Mouse (Mus musculus) limb, embryonic 10.5 days (tissue): ENCODE data around the gene Dennd4b. TPM values are rescaled to one million over a fixed set of nuclear protein-coding genes. Genes with fewer than 3 reads are reported as not detected.

Experiments
- DNase-seq: peaks from one replicate; pipeline ENCODE4 v3.0.0-alpha.2; 2017; ENCODE audit warnings: low spot score
- H3K27ac ChIP-seq: fragments of 300-500 bp; sonication (generic); 2 replicates; pipeline ENCODE4 v1.5.1; 2016; ENCODE audit warnings: mild to moderate bottlenecking
- H3K27me3 ChIP-seq: fragments of 300-500 bp; sonication (generic); 2 replicates; pipeline ENCODE4 v1.6.1; 2016; ENCODE audit warnings: low read depth, mild to moderate bottlenecking; ENCODE audit not compliant: poor library complexity, severe bottlenecking
- H3K36me3 ChIP-seq: fragments of 300-500 bp; sonication (generic); 2 replicates; pipeline ENCODE4 v1.6.1; 2016; ENCODE audit warnings: mild to moderate bottlenecking, moderate library complexity
- H3K4me1 ChIP-seq: fragments of 300-500 bp; sonication (generic); 2 replicates; pipeline ENCODE4 v1.6.1; 2016
- H3K4me3 ChIP-seq: fragments of 300-500 bp; sonication (generic); 2 replicates; pipeline ENCODE4 v1.5.1; 2016; ENCODE audit warnings: mild to moderate bottlenecking, moderate library complexity
- H3K9me3 ChIP-seq: fragments of 300-500 bp; sonication (generic); replicated peaks from 2 replicates; pipeline ENCODE4 v1.6.1; 2016; ENCODE audit warnings: mild to moderate bottlenecking
- WGBS: fragments of 180-500 bp; shearing (Covaris S2); methylation state at CpG from one replicate; pipeline ENCODE4 v1.1.7; 2016; 5-methylcytosine and 5-hydroxymethylcytosine counted together
- polyA plus RNA-seq: library from polyadenylated mRNA; unstranded; fragments of >200 nt; fragmentation: Nextera tagmentation; extraction: Ambion mirVana; gene quantifications from 2 replicates; pipeline ENCODE4 v1.2.1, GENCODE M21; 2016

Dennd4b gene
- polyA plus RNA-seq, result 3.4 and 5.1 TPM in 2 replicates

DNA sequence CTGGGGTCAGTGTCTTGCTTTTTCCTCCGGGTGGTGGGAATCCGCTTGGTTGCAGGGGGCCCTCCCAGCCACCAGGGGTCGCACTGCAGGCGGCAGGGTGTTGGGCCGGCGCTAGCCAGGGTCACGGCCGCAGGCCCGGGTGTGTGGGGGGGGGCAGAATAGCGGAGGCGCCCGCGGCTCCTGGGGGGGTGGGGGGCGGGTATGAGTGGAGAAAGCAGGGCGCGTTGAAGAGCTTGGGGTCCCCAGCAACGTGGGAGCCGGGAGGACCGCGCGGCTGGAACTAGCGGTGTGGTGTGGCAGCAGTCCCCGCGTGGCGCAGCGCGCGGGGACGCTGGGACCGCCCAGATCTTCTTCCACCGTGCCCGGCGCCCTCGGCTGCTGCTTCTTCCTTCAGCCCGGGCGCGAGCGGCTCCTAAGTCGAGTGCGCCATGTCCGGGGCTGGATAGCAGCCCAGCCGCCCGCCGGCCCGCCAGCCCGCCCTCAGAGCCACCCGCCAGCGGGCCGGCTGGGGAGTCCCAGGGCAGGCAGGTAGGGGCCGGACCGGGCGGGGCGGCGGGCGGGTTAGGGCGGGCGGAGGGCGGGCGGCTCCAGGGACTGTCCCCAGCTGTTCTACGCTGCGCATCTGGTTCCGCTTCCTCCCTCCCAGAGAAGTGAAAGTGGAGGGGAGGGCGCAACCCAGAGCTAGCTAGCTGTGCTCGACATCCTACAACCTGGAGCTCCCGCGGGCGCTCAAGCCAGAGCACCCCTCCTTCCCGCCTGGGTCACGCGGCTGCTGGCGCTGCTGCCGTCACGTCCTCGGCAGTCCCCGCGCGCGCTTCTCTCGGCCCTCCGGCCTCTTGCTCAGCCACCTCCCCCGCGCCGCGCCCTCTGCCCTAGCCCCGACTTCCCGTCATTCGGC lies at the start of gene Dennd4b:
TSS of gene Dennd4b (plus strand) at position 152 of the 898 bp plus-strand sequence.
- peak within 1 kb of the TSS; percentile 97 for H3K27ac ChIP-seq
- WGBS, result under 1% methylated on average over 87 of the region's 87 CpGs
- peaks cover 66% of the 10 kb centered on the region for H3K36me3 ChIP-seq

DNA sequence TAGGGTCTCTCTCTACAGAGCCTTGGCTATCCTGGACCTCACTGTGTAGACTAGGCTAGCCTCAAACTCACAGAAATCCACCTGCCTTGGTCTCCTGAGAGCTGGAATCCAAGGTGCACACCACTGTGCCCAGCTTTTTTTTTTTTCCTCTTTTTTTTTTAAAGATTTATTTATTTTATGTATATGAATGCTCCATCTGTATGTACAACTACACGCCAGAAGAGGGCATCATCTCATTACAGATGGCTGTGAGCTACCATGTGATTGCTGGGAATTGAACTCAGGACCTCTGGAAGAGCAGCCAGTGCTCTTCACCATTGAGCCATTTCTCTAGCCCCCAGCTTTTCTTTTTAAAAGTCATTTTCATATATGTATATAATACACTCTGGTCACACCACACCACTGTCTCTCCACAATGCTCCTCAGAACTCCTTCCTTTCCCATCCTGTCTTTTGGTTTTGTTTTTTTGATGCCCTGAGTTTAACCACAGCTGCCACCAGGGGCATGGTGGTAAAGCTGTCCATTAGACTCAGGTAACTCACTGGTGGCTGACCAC lies 49.1 kb upstream of the Dennd4b start:
- Histone ChIP-seq H3K4me1 (peaks cover 32% of the 10 kb centered on the region), H3K27ac (no peak overlapping the region), H3K4me3 (no peak overlapping the region), H3K27me3 (no peaks in the 10 kb centered on the region), H3K9me3 (no peaks in the 10 kb centered on the region), H3K36me3 (peaks cover 19% of the 10 kb centered on the region)
- WGBS, result 33% methylated on average over 1 of the region's 1 CpGs
- no peak for DNase-seq

More for the DNA sequence above, at the start of gene Dennd4b:
- Histone ChIP-seq H3K9me3 (no peaks in the 10 kb centered on the region), H3K4me1 (peaks cover 18% of the 10 kb centered on the region), H3K4me3 (peak within 1 kb of the TSS; percentile 83), H3K27me3 (no peaks in the 10 kb centered on the region)
- DNase-seq, result peak; percentile 95

DNA sequence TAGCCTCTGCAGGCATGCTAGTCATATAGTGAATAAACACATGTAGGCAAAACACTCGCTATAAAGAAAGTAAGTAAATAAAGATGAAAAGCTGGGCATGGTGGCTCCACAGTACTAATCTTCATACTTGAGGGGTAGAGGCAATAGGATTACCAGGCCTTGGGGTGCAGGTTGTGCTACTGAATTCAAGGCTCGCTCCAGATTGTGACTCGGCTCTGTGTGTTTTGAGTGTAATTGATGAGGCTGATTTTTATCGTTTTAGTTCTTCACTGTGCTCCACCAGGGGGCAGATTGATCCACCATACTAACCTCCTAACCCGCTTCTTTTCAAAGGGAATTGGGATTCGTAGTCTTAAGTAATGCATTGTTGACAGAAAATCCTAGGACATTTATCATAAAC lies 44.9 kb upstream of the Dennd4b start:
- Histone ChIP-seq H3K4me3 (peak overlapping the region; percentile 60), H3K9me3 (no peaks in the 10 kb centered on the region), H3K27ac (peak overlapping the region; percentile 84), H3K27me3 (no peaks in the 10 kb centered on the region), H3K4me1 (peaks cover 23% of the 10 kb centered on the region), H3K36me3 (peaks cover 24% of the 10 kb centered on the region)
- peak; percentile 62 for DNase-seq
- 15% methylated on average over 6 of the region's 6 CpGs for WGBS

DNA sequence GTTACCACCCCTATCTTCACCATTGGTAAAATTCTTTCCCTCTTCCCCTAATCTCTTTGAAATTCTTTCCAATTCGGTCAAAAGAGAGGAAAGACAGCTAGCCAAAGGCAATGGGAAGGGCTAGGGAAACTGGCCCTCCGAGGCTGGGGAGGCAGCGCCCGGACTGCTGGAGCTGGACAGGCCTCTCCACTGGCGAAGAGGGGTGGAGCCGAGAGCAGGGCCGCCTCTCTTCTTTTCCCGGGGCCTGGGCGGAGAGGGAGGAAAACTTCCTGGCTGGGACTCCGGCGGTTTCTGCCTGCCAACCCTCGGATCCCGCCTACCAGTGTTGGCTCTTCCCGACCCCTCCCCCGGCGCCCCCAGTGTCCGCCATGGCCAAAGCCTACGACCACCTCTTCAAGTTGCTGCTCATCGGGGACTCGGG lies 44.4 kb upstream of the Dennd4b start:
- Histone ChIP-seq H3K36me3 (peaks cover 29% of the 10 kb centered on the region), H3K4me3 (peak overlapping the region; percentile 60), H3K4me1 (peaks cover 23% of the 10 kb centered on the region), H3K27me3 (no peaks in the 10 kb centered on the region), H3K9me3 (no peaks in the 10 kb centered on the region), H3K27ac (peak overlapping the region; percentile 84)
- under 1% methylated on average over 20 of the region's 20 CpGs for WGBS
- DNase-seq, result peak; percentile 80

DNA sequence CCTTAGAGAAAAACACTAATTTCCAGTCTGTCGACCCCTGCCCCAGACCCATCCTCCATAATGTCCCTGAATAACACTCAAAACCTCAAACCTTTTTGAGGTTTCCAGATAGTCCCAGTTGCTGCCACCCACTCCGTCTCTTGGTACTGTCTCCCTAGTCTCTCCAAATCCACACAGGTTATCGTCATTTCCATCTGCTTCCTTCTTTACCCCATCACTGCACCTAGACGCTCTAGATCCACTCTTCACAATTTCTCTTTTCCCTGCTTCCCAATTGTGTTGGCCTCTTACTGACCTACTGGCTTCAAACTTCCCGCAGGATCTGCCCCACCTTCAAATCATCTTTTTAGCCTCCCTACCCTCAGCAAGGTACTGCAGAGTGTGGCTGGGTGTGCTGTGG lies 43.9 kb upstream of the Dennd4b start:
- 29% methylated on average over 5 of the region's 5 CpGs for WGBS
- Histone ChIP-seq H3K27me3 (no peaks in the 10 kb centered on the region), H3K9me3 (no peaks in the 10 kb centered on the region), H3K4me3 (peak overlapping the region; percentile 60), H3K27ac (peak overlapping the region; percentile 84), H3K4me1 (peaks cover 23% of the 10 kb centered on the region), H3K36me3 (peaks cover 35% of the 10 kb centered on the region)
- DNase-seq, result no peak

DNA sequence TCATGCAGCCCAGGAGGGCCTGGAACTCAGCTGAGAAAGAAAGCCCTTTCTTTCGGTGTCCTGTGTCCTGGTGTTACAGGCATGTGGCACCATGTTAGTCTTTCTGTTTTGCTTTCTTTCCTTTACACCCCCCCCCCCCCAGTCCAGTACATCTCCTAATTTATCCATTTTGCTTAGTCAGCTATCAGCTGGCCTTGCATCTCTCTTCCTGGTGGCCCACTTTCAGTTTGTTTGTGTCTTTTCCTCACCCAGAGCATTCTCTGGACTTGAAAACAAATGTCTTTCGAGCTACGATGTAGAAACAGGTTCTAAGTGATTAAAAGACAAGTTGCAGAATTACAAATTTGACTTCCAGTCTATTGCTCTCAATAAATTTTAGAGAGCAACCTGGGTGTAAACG lies 42.5 kb upstream of the Dennd4b start:
- no peak for DNase-seq
- no peaks in the 10 kb centered on the region for H3K9me3 ChIP-seq
- peak overlapping the region; percentile 25; the same call in 1 of the 2 replicates for H3K27ac ChIP-seq
- no peaks in the 10 kb centered on the region for H3K27me3 ChIP-seq
- no peak overlapping the region for H3K4me3 ChIP-seq
- peaks cover 38% of the 10 kb centered on the region for H3K36me3 ChIP-seq
- H3K4me1 ChIP-seq, result peaks cover 23% of the 10 kb centered on the region
- WGBS, result 93% methylated on average over 4 of the region's 4 CpGs

DNA sequence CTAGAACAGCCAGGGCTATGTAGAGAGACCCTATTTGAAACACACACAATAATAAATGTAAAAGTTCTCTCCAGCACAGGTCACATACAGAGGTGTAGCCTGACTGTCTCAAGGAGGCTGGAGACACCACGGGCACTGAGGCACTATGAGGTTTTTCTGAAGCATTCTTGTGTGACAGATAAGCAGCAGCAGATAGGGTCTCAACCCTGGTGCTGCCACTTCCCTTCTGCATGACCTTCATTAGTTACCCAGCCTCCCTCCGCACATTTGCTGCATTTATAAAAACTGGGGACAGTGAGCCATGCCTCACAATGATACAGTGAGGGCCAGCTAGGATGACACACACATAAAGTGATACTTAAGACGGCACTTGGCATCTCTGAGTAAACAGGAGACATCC lies 42.0 kb upstream of the Dennd4b start:
- Histone ChIP-seq H3K36me3 (peaks cover 38% of the 10 kb centered on the region), H3K4me3 (no peak overlapping the region), H3K27me3 (no peaks in the 10 kb centered on the region), H3K4me1 (peaks cover 23% of the 10 kb centered on the region), H3K27ac (no peak overlapping the region), H3K9me3 (no peaks in the 10 kb centered on the region)
- no peak for DNase-seq
- 89% methylated on average over 3 of the region's 3 CpGs for WGBS

DNA sequence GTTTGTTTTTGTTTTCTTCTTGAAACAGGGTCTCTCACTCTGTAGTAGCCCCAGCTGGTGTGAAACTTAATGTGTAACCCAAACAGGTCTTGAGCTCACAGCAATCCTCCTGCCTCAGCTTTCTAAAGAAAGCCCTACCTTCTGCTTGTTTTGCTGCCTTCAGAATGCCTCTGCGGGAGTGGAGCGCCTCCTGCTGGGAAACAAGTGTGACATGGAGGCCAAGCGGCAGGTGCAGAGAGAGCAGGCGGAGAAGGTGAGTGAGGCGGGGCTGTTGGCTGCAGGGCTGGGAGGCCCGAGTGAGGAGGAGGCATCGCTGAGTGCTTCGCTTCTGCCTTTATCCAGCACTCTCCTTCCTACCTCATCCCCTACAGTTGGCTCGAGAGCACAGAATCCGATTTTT lies 40.7 kb upstream of the Dennd4b start:
- 80% methylated on average over 10 of the region's 10 CpGs for WGBS

DNA sequence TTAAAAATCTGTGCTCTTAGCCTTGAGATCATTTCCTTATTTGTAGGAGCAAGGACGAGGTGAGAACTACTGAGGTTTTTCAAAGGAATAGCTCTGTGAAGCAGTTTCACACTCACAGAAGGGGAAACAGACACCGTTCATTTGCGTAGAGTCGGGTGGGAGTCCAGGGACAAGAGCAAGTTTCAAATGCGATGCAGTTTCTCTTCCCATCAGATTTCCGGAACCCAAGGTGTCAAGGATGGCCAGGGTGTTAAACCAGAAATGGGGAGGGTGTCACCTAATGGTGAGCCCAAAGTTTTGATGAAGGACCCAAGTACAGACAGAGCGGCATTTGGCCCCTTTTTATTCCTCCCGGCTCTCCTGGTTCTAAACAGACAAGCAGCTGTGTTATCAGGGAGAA lies 33.9 kb upstream of the Dennd4b start:
- Histone ChIP-seq H3K9me3 (no peaks in the 10 kb centered on the region), H3K4me1 (peaks cover 14% of the 10 kb centered on the region), H3K27ac (peak overlapping the region; percentile 91), H3K27me3 (no peaks in the 10 kb centered on the region), H3K4me3 (peak overlapping the region; percentile 78), H3K36me3 (peaks cover 32% of the 10 kb centered on the region)
- 15% methylated on average over 8 of the region's 8 CpGs for WGBS
- no peak for DNase-seq

More for the DNA sequence above, 40.7 kb upstream of the Dennd4b start:
- DNase-seq, result no peak
- Histone ChIP-seq H3K9me3 (no peaks in the 10 kb centered on the region), H3K36me3 (peaks cover 38% of the 10 kb centered on the region), H3K4me3 (no peak overlapping the region), H3K4me1 (peaks cover 23% of the 10 kb centered on the region), H3K27me3 (no peaks in the 10 kb centered on the region), H3K27ac (no peak overlapping the region)

DNA sequence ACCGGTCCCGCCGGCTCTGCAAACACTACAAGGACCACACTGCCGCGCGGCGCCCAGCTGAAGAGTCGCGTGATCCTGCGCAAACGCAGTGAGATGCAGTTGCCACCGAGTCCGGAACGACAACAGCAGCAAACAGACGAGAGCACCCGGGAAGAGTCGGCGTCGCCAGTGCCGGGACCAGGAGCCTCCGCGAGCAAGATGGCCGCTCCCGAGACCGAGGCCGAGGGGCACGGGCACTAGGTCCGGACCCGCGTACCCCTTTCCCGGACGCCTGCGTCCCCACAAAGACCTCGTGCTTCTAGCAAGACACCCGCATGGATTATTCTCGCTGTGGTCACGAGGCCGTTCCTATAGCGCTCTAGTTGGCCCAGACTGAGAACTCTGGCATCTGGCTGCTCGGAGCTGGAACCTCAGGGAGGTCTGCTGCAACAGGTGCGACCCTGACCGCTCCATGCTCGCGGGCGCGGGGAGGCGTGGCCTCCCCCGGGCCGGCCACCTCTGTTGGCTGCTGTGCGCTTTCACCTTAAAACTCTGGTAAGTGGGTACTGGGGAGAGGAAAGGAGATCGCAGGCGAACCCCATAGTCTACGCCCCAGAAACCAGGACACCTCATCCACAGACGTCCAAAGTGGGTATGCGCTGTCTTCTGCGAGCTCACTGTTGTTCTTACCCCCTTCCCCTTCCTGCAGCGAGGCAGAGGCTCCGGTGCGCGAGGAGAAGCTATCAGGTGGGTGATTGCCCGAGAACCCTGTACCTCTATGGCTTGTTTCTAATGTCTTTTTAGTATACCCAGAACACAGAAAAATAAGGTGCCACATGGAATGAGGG lies 33.3 kb upstream of the Dennd4b start, which contains the start of gene Jtb:
TSS of gene Jtb (plus strand) at position 91 of the 827 bp plus-strand sequence.
- H3K4me3 ChIP-seq, result peak within 1 kb of the TSS; percentile 78
- H3K27ac ChIP-seq, result peak within 1 kb of the TSS; percentile 91
- no peaks in the 10 kb centered on the region for H3K9me3 ChIP-seq
- WGBS, result under 1% methylated on average over 61 of the region's 61 CpGs
- H3K36me3 ChIP-seq, result peaks cover 34% of the 10 kb centered on the region
- H3K4me1 ChIP-seq, result peaks cover 14% of the 10 kb centered on the region
- DNase-seq, result peak; percentile 92
- H3K27me3 ChIP-seq, result no peaks in the 10 kb centered on the region

DNA sequence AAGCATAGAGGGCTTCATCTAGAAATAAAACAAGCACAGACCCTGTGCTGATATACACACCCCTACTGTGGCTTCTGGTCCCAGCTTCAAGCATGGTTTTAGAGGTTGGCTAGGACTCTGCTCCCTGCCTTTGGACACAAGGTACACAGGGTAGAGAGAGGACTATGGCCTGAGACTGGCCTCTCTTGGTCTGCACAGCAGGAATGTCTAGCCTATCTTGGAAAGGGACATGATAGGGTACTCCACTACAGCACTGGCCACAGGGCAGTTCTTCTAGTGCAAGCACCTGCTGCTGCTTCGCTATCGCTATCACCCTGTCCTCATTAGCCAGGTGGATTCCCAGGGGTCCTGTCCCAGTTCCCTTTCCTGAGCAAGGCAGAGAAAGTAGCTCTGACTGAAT lies 23.7 kb upstream of the Dennd4b start:
- no peak overlapping the region for H3K4me3 ChIP-seq
- H3K27me3 ChIP-seq, result peaks cover 7% of the 10 kb centered on the region; the same call in 1 of the 2 replicates
- no peak overlapping the region for H3K27ac ChIP-seq
- 85% methylated on average over 2 of the region's 2 CpGs for WGBS
- H3K36me3 ChIP-seq, result peaks cover 9% of the 10 kb centered on the region
- no peak for DNase-seq
- H3K4me1 ChIP-seq, result peaks cover 22% of the 10 kb centered on the region
- H3K9me3 ChIP-seq, result no peaks in the 10 kb centered on the region

DNA sequence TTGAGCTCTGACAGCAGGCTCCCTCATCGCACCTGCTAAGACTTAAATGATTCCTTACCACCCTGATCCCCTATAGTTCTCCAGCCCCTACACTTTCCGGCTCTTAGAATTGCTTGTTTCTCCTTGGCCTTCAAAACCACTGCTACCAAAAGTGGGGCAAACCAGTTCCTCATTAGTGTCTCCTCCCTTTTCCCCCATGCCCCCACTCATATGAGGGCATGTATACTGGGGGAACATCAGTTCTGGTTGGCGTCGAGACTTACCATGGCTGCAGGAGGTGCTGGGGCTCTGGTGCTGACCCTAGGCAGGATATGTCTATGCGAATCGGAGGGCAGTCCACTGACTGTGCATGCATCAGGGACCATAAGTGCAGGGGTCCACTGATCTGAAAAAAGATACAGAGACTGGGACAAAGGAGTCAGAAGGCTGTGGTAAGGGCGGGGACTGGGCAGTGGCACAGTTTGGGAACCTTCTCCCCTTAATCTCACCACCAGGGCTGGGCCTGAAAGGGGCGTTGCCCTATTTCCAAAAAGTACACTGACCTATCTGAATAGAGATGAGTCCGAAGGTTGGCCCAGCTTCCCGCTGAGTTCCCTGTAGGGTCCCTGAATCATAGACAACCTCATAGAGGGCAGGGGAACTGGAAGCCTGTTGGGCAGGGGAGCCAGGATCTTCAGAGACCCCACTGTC lies 23.2 kb upstream of the Dennd4b start:
- Histone ChIP-seq H3K36me3 (peaks cover 3% of the 10 kb centered on the region; the same call in 1 of the 2 replicates), H3K27me3 (peaks cover 7% of the 10 kb centered on the region; the same call in 1 of the 2 replicates), H3K4me1 (peaks cover 22% of the 10 kb centered on the region), H3K9me3 (no peaks in the 10 kb centered on the region), H3K4me3 (no peak overlapping the region), H3K27ac (no peak overlapping the region)
- 90% methylated on average over 10 of the region's 10 CpGs for WGBS
- no peak for DNase-seq
